Mouse (Mus musculus) spleen, adult 10 weeks (tissue): ENCODE data around the gene Zfp442. TPM values are rescaled to one million over a fixed set of nuclear protein-coding genes. Genes with fewer than 3 reads are reported as not detected.

Source experiments
- polyA plus RNA-seq: library from polyadenylated mRNA; stranded (reverse); fragments of 350-450 nt; fragmentation: Illumina TruSeq; extraction: RNeasy Lipid Tissue Mini Kit (QIAGEN cat#74804); gene quantifications from one replicate; pipeline ENCODE4 v1.2.3, GENCODE M21; 2015; ENCODE audit warnings: low replicate concordance; ENCODE audit not compliant: insufficient read depth

Zfp442 gene
- polyA plus RNA-seq, result 4.7 TPM

DNA sequence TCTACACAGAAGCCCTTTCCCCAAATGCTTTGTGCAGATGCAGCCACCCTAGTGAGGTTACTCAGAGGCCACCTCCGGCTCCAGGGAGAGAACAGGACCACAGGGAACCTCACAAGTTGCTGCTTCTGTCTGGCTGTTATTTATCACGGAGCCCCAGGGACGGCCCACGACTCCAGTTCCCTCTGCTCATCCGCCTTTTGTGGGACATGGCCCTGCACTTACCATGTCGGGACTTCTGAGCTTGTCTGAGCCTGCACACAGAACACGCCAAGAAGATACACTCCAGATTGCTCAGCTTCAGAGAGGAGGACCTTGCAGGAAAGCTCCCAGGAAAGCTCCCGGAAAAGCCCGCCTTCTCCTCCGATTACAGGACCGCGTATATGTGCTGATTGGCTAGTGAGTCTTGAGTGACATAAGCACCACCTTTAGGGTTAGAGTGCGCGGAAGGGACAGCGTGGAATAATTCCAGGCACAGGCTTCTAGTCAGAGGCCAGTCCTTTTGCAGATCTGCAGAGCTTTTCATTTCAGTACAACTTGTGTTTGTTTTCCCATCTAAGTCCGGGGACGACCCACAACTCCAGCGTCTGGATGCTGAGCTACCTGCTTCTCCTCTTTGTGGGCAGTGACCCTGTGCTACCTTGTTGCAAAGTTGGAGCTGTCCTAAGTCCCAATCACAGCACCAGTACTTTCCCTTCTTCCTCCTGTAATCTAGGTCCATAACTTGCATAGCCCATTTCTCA is at the start of gene Zfp442:
Gene Zfp442 (minus strand): TSS at position 307 of the 740 bp plus-strand sequence.

DNA sequence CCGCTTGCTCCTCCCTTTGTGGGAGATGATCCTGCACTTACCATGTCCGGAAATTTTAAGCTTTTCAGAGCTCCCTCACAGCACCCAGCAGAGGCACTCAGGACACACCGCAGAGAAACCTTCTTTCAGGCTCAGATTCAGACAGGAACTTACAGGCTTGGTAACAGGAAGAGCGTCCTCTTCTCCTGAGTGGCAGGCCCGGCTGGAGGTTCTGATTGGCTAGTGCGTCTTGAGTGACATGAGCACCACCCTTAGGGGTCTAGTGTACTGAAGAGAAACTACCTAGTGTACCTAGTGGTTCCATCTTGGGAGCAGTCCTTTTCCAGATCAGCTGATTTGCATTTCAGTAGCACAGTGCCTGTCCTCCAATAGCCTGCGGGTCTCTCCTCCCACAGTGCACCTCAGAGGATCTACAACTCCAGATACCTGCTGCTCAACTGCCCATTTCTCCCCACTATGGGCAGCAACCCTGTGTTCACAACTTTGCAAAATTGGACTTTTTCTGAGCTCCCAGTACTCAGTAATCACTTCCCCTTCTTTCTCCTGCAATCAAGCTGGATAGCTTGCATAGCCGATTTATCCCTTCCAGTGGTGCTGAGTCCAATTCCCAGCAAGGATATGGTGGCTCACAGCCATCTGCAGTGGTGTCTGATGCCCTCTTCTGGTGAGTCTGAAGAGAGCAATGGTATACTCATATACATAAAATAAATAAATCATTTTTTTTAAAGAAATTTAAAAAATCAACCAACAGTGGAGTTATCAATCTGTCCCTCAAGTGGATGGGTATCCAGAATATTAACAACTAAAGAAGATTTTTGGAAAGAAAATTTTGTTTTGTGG is 33.9 kb upstream of the Zfp442 start, which contains the start of gene Zfp345:
Gene Zfp345 (minus strand): TSS at position 153 of the 840 bp plus-strand sequence.

DNA sequence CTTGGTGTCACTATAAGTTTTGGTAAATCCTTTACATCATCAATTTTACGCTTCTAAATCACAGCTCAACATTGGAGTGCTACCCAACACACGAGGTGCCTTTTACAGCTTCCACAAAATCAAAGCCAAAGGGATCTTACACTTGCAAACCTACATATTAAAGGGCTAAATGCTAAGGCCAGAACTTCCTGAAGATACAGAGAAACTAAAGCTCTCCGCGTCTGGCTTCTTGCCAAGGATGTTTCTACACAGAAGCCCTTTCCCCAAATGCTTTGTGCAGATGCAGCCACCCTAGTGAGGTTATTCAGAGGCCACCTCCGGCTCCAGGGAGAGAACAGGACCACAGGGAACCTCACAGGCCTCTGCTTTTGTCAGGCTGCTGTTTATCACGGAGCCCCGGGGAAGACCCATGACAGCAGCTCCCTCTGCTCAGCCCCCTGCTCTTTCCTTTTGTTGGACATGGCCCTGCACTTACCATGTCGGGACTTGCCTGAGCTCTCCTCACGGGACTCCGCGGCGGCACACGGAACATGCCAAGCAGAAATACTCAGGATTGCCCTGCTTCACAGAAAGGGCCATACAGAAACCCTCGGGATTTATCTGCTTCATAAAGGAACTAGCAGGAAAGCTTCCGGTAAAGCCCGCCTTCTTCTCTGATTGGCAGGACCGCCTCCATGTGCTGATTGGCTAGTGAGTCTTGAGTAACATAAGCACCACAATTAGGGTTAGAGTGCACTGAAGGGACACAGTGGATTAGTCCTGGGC is 89.0 kb downstream of the Zfp442 start, which contains the start of gene 3300002I08Rik:
Gene 3300002I08Rik (minus strand): TSS at position 653 of the 765 bp plus-strand sequence.

Other genes with a start within 250 kb of the Zfp442 start
- 5.6 TPM for gene Zfp937, start 233.4 kb downstream of the Zfp442 start, polyA plus RNA-seq
- gene Gm21994, start 195.9 kb downstream of the Zfp442 start, polyA plus RNA-seq, result 22.0 TPM
- gene Gm14124, start 194.0 kb downstream of the Zfp442 start, polyA plus RNA-seq, result 0.10 TPM
- 7.6 TPM for gene Gm10130, start 127.8 kb downstream of the Zfp442 start, polyA plus RNA-seq
- 6.5 TPM for gene 3300002I08Rik, start 88.7 kb downstream of the Zfp442 start, polyA plus RNA-seq
- gene Zfp345, start 33.6 kb upstream of the Zfp442 start, polyA plus RNA-seq, result 0.29 TPM
- 26.4 TPM for gene Cst7, start 118.9 kb upstream of the Zfp442 start, polyA plus RNA-seq
- 38.5 TPM for gene Apmap, start 157.1 kb upstream of the Zfp442 start, polyA plus RNA-seq
- gene Acss1, start 217.0 kb upstream of the Zfp442 start, polyA plus RNA-seq, result 32.1 TPM
- not detected for gene Vsx1, start 237.9 kb upstream of the Zfp442 start, polyA plus RNA-seq